Mouse (Mus musculus) kidney, adult 2 months (tissue): ENCODE results near the gene Gm10563.

Experiments
- CTCF ChIP-seq: fragments of 200-500 bp; conservative IDR thresholded peaks from 2 replicates; pipeline ENCODE4 v1.5.1; 2011; ENCODE audit warnings: low read depth, mild to moderate bottlenecking, control low read depth, low read length, moderate library complexity, mixed read lengths; ENCODE audit not compliant: insufficient read depth, insufficient read length
- POLR2A ChIP-seq: fragments of 200-500 bp; IDR thresholded peaks from one replicate; pipeline ENCODE4 v1.6.1; 2011; ENCODE audit warnings: low read depth, low read length, control low read depth

DNA sequence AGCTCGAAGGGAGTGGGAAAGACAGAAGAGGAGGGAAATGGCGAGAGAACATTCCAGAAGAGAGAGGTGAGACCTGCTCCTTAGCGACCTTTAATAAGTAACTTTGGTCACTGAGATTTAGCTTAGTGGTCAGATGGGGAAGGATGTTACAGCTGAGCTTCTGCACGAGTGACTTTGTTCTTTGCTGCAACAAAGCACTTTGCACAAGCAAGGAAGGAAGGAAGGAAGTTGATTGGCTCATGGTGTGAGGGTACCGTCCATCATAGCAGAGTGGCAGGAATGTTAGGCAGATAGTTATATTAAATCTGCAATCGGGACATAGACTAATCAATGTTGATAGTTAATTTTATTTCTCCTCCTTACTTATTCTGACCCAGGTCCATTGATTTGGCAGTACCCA is 14.9 kb downstream of the Gm10563 start:
- no peak for TF ChIP-seq CTCF
- TF ChIP-seq POLR2A: no peak
